Mouse (Mus musculus) thymus, postnatal 25 days (tissue): Measurements from ENCODE around the gene Casp9.

ENCODE experiments used
- DNase-seq: peaks from one replicate; pipeline ENCODE4 v3.0.0; 2022

The Casp9 gene

GRCm38 (mm10) chr4:141819316-141819715 lies 25.9 kb downstream of the Casp9 start:
- DNase-seq, result no peak

DNA sequence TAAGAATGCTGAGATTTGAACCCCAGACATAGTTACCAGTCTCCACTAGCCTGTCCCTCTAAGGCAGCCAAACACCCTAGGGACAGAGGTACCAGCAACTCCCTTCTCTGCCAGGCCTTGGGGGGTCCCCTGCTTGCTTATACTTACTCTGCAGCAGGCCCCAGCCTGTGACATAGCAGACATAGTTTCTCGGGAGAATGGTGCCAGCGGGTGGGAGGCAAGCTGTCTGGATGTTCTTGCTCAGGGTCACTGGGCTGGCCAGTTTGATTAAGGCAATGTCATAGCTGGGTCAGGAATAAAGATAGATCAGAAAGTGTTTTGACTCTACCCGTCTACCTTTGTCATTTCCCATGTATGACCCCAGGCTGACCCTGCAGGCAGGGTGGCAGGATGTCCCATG lies 27.8 kb downstream of the Casp9 start:
- DNase-seq, result no peak

- peak; percentile 16 for DNase-seq
Measured at GRCm38 (mm10) chr4:141822089-141822488, 28.7 kb downstream of the Casp9 start.

- DNase-seq, result no peak
Measured at GRCm38 (mm10) chr4:141822979-141823378, 29.6 kb downstream of the Casp9 start.

DNA sequence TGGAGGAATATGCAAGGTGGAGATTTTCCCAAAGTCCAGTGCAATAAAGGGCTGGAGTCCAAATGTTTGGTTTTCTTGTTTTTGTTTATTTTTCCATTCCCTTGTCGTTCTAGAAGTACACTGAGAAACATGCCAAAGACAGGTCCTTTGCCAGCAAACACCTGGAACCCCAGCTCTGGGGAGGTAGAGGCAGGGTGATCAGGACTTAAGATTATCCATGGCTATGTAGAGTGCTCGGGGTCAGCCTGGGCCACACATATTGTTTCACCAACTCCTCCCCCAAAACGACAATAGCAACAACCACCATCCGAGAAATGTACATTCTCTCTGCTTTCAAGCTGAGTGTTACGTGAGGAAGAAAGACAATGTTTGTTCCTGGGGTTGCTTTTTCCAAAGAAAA lies 32.6 kb downstream of the Casp9 start, which contains the start of gene Cela2a:
TSS of gene Cela2a (minus strand) at position 101 of the 400 bp plus-strand sequence.
- no peak for DNase-seq

- no peak for DNase-seq
Measured at GRCm38 (mm10) chr4:141827401-141827800, 34.0 kb downstream of the Casp9 start.

- DNase-seq, result no peak
Measured at GRCm38 (mm10) chr4:141828177-141828576, 34.8 kb downstream of the Casp9 start.

DNA sequence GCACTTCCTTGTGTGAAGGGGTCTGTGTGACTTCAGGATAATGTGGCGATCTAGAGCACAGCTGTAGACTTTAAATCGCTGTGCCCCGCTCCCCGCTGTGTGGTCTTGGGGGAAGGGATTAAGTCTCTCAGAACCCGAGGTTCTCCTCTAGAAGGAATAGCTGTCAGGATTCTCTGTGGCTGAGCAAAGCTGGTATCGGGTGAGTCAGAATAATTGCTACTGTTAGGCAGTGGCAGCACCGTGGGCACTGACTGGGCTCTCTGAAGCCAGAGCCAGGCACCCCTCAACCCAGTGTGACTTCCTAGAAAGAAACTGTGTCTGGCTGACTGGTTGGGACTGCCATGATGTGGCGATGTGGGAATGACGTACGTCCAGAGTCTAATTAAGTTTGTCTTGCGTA lies 37.0 kb downstream of the Casp9 start:
- no peak for DNase-seq

DNA sequence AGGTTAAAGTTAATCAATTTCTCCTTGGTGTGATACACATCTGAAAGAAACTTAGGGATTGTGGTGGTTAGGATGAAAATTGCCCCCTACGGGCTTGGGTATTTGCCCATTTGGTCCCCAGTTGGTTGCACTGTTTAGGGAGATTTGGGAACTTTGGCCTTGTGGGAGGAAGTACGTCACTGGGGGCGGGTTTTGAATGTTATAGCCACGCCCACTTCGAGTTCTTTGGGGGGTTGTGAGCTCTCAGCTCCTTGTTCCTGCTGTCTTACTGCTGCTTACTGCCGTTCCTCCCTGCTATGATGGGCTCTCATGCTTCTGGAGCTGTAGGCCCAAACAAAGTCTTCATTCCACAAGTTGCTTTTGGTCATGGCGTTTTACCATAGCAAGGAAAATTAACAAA lies 37.9 kb downstream of the Casp9 start:
- DNase-seq, result no peak

GRCm38 (mm10) chr4:141833911-141834310 lies 40.5 kb downstream of the Casp9 start:
- DNase-seq, result no peak

- DNase-seq, result no peak
Measured at GRCm38 (mm10) chr4:141834536-141835095, 41.2 kb downstream of the Casp9 start.

DNA sequence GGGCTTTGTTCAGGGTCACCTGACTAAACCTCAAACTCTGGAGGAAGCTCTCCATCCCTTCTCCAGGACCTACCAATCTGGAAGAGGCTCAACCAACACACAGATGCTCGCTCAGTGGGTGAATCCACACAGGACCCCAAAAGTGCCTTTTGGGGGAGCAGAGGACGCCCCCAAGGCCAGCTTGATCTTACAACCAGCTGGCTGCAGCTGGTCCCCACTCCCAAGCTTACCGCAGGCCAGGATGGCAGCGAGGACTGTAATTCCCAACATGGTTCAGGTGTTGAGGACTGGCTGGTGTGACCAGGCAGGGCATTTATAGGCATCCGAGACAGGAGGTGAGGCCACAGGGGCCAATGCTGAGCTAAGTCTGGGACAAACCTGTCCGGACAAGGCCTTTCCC lies 52.6 kb downstream of the Casp9 start, which contains the start of gene Ctrc:
TSS of gene Ctrc (minus strand) at position 361 of the 400 bp plus-strand sequence.
- no peak for DNase-seq

- DNase-seq, result peak; percentile 40
Measured at GRCm38 (mm10) chr4:141853437-141853836, 60.0 kb downstream of the Casp9 start.

DNA sequence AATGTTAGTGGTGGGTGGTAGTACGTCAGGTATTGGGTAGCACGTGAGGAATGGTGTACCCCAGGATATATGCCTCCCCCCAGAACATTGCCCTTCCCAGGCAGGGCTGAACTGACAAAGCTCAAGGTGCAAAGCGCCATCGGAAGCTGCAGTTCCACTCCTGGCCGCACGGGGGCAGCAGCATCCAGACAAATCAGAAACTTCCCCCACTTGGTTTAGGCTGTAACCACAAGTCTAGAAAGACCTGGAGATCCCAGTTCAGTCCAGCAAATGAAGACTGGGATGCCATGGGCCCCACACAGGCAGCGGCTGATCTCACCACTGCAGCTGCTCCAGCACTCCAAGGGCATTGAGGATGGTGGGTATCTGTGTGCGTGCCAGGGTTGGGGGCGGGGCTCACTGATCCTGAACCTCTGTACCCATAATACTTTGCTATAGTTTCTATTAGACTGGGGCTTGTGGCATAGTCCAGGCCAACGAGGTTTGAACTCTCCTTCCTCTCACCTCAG lies 64.1 kb downstream of the Casp9 start:
- DNase-seq, result peak; percentile 73

DNA sequence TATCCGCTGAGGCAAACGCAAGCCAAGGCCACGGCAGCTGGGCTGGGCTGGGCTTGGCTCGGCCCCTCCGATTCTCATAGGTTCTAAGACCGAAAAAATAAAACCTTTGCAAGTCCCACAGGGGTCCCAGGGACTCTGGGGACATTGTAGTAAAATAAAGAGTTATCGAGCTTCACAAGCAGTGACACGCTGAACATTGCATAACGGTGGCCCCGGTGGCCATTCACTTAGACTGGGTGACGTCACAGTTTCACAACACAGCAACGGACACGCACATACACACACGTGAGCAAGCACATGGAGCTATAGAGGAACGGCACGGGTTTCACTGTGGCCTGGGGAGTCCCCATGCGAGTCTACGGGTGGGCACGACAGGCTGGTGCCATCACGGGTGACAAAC lies 65.1 kb downstream of the Casp9 start:
- no peak for DNase-seq

GRCm38 (mm10) chr4:141859351-141859750 lies 65.9 kb downstream of the Casp9 start:
- no peak for DNase-seq

DNA sequence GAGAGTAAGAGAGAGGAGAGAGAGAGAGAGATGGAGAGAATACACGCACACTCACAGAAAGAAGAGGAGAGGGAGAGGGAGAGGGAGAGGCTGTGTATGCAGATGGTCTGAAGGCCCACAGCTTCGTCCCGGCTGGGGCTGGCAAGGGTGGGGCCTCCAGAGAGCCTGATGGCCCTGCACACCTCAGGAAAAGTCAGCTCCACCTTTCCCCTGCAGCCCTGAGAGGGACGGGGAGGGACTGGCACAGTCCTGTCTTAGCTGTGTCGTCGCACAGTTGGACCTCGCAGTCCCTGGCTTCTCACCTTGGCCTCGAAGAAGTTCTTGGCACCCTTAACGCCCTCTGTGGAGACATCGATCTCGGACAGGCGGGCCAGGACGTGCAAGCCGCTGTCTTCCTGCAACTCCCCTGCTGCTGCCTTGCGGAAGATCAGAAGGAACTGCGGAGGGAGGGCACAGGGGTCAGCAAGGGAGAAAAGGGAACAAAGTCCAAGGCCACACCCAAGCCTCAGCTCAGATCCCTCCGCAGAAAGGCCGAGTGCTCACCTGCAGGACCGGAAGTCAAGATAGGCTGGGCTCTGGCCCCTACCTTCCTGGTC lies 66.9 kb downstream of the Casp9 start:
- no peak for DNase-seq

DNA sequence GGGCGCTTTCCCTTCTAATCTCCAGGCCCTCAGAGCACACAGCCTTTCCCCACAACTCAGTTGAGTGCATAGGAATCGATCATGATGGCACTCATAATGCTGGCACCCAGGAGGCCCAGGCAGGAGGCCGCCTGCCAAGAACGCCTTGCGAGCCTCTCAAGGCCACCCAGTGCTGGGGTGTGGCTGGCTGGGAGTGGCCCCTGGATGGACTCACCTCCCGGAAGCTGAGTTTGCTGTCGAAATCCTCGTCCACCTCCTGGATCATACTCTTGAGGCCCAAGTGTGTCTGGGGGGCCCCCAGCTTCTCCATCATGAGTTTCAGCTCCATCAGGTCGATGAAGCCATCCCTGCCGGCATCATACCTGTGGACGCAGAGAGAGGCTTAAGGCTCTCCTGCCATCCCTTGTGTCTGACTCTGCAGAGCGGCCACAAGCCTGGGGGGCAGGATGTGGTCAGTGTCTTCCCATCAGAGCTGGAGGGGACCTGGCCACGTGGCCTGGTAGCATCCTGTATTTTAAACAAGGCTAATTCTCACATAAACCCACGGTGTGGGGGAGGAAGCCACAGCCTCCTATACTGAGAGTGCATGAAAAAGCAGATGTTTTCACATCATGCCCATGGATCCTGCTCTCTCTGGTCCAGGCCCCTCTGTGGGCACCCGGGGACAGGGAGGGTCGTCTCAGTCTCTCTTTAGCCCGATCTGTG lies 68.3 kb downstream of the Casp9 start:
- no peak for DNase-seq

DNA sequence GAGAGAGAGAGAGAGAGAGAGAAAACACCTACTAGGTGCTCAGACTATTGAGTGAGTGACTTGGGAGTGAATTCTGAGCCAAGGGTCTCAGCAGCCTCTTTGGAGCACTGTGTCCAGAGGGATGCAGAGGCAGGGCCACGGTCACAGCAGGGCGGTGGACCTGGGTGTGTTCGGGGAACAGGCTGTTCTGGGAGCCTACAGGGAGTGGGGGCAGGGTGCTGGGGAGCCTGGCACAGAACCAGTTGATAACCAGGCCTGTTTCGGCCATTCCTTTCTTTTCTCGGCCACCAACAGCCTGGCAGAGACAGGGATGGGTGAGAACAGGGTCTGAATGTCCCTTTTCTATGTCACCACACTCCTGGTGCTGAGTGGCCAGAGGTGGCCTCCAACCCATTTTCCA lies 69.5 kb downstream of the Casp9 start:
- no peak for DNase-seq

DNA sequence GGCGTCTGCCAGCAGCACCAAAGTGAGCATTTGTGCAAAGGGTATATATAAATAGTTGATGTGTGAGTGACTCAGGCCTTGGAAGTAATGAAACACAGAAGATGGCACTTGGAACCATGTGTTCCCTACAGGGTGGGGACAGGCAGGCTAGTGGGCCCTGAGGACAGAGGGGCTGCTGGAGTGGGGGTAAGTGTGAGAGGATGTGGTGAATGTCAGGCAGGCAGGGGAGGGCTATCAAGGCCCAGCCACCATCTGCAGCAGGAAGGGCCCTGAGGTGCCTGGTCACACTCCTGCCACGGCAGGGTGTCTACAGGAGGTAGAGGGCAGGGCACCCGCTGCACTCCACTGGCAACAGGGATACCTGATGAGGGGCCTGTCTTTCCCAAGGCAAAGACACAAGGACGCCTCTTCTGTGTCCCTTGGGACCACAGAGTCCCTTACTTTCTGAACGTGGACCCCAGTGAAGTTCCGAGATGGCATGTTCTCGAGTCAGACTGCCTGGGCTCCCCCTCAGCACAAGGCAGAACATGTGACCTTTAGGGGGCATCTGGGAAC lies 70.4 kb downstream of the Casp9 start:
- DNase-seq, result no peak

GRCm38 (mm10) chr4:141864506-141864905 lies 71.1 kb downstream of the Casp9 start:
- DNase-seq, result no peak

DNA sequence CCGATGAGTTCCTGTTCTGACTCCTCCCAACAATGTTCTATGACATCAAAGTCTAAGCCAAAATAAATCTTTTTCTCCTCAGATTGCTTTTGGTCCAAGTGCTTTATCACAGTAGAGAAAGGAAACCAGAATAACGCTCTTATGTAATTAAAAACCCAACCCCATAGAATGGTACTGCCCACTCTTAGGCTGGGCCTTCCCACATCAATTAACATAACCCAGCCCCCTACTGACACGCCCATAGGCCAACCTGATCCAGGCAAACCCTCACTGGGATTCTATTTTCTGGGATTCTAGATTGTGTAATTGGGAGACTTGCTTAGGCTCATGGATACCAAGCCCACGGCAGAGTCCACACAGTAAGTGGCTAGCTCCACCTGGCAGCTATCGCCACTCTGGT lies 71.6 kb downstream of the Casp9 start:
- DNase-seq, result no peak
